Mouse (Mus musculus) cerebellum, postnatal 36 days (tissue): ENCODE results near the gene Cntd1.
A peak's percentile ranks its signal among the peaks of the same experiment; 100 is the strongest.

Source experiments
- DNase-seq, 2 experiments: peaks; one replicate each; pipeline ENCODE4 v3.0.0; 2021 to 2022; ENCODE audit warnings: mixed read lengths in 2 of 2

Gene Cntd1

GRCm38 (mm10) chr11:101255826-101256775, 22.7 kb upstream of the Cntd1 start:
- no peak for DNase-seq

- no peak for DNase-seq
Measured at GRCm38 (mm10) chr11:101259261-101259712, 19.5 kb upstream of the Cntd1 start.

- DNase-seq, result peak in 1 of 2 experiments; percentile 32
Measured at GRCm38 (mm10) chr11:101259948-101260825, 18.6 kb upstream of the Cntd1 start, which contains the start of gene Wnk4. Gene Wnk4, plus strand, starts transcription at chr11:101260567.

- DNase-seq, result peak in 1 of 2 experiments; percentile 23
Measured at GRCm38 (mm10) chr11:101260826-101261380, 17.9 kb upstream of the Cntd1 start.

- no peak for DNase-seq
Measured at GRCm38 (mm10) chr11:101262272-101262967, 16.4 kb upstream of the Cntd1 start.

- no peak for DNase-seq
Measured at GRCm38 (mm10) chr11:101263138-101263988, 15.4 kb upstream of the Cntd1 start.

- DNase-seq, result no peak
Measured at GRCm38 (mm10) chr11:101263989-101264280, 14.9 kb upstream of the Cntd1 start.

GRCm38 (mm10) chr11:101264954-101265471, 13.8 kb upstream of the Cntd1 start:
- DNase-seq, result no peak

- DNase-seq, result no peak
Measured at GRCm38 (mm10) chr11:101265906-101266305, 12.9 kb upstream of the Cntd1 start.

- peak; percentile 43 to 46 for DNase-seq
Measured at GRCm38 (mm10) chr11:101269577-101270116, 9.2 kb upstream of the Cntd1 start.

- no peak for DNase-seq
Measured at GRCm38 (mm10) chr11:101272446-101272845, 6.4 kb upstream of the Cntd1 start.

- DNase-seq, result no peak
Measured at GRCm38 (mm10) chr11:101275309-101275708, 3.5 kb upstream of the Cntd1 start.

GRCm38 (mm10) chr11:101276319-101277070, 2.3 kb upstream of the Cntd1 start:
- DNase-seq, result no peak

GRCm38 (mm10) chr11:101277381-101278222, 1.2 kb upstream of the Cntd1 start:
- no peak for DNase-seq

GRCm38 (mm10) chr11:101279193-101279569, 369 bp downstream of the Cntd1 start:
- no peak for DNase-seq

- DNase-seq, result no peak
Measured at GRCm38 (mm10) chr11:101280837-101281236, 2.0 kb downstream of the Cntd1 start.

- no peak for DNase-seq
Measured at GRCm38 (mm10) chr11:101282896-101283295, 4.1 kb downstream of the Cntd1 start.

GRCm38 (mm10) chr11:101283805-101284204, 5.0 kb downstream of the Cntd1 start:
- DNase-seq, result no peak

- no peak for DNase-seq
Measured at GRCm38 (mm10) chr11:101287306-101287705, 8.5 kb downstream of the Cntd1 start.
